Mouse (Mus musculus): ENCODE data around the gene Hsf2bp. TPM values are rescaled to one million over a fixed set of nuclear protein-coding genes. Genes with fewer than 3 reads are reported as not detected.

Hsf2bp gene
- total and polyA plus RNA-seq, 3 experiments, result 0.04 to 0.15 TPM; not detected in 1

DNA sequence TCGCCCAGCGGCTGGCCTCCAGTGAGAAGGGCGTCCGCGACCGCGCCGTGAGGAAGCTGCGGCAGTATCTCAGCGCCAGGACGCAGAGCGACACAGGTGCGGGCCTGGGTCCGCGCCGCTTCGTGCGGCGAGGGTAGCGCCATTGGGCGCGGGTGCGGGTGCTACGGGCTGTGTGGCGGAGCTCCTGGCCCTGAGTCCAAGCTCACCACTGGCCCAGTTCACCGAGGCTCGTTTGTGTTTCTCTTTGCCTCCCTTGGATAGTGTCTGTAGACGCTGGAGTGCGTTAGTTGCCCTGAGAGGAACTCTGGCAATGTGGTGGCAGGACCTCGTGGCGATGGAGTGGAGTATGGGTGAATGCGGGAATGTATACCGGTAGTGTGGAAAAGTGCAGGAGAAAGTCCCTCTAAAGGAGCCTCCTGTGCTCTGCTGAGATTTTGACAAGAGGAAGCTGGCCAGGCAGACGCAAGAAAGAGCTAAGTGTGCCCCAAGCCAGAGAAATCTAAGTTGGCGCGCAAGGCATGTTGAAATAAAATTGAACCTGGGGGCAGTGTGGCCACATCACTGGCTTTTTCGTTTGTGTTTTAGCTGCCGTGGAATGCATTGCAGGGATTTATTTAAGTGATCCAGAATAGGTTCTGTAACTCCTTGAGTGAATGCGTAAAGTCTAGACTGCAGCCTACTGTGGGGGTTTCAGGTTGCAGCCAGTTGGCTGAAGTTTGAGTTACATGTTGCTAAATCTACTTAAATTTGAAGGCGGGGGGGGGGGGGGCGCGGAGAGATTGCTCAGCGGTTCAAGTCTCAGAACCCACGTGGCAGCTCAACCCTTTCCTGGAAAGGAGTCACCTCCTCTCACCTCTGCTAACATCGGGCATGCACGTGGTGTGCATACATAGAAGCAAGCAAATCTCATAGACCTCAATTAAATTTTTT lies 625 bp upstream of the Hsf2bp start:
- Histone ChIP-seq H3K9me3 (replicated peaks; ENCODE audit: insufficient read depth, low read length) (no peaks in the 10 kb centered on the region), H3K9ac (ENCODE audit: control insufficient read depth, low read depth, low read length, poor library complexity, severe bottlenecking) (peak overlapping the region; percentile 94), H3K4me3 (ENCODE audit: control insufficient read depth in 1 of 2, insufficient read depth in 1 of 2, low read depth in 2 of 2, low read length in 2 of 2) (peak overlapping the region; percentile 83 to 93), H3K79me2 (ENCODE audit: control insufficient read depth, insufficient read depth, low read length, poor library complexity) (peaks cover 56% of the 10 kb centered on the region), H3K27me3 (ENCODE audit: control insufficient read depth in 1 of 2, insufficient read depth in 2 of 2, low read length in 2 of 2) (no peaks in the 10 kb centered on the region; a peak in 1 of 4 replicates), H3K4me1 (ENCODE audit: control insufficient read depth in 1 of 2, insufficient read depth in 2 of 2, low read length in 2 of 2) (peaks cover 2 to 26% of the 10 kb centered on the region in 2 experiments; a peak in 3 of 4 replicates), H3K36me3 (ENCODE audit: control insufficient read depth in 1 of 2, insufficient read depth in 2 of 2, low read length in 2 of 2) (peaks cover 11 to 34% of the 10 kb centered on the region in 2 experiments), H3K27ac (ENCODE audit: control insufficient read depth, low read depth, low read length) (peak overlapping the region; percentile 48)
- DNase-seq (ENCODE audit: low read depth, low spot score), result peak; percentile 55
- TF ChIP-seq MYC (IDR thresholded peaks at IDR 0.05; ENCODE audit: low read depth, low read length) (peak; percentile 88), MYB (IDR thresholded peaks at IDR 0.05; ENCODE audit: low read depth, low read length) (no peak), ETS1 (IDR thresholded peaks at IDR 0.05; ENCODE audit: low read depth, low read length) (no peak; the same call in 1 of the 2 replicates), POLR2A (IDR thresholded peaks at IDR 0.05; ENCODE audit: control insufficient read depth in 1 of 2, insufficient read depth in 1 of 2, low read depth in 1 of 2, low read length in 2 of 2, poor library complexity in 1 of 2) (peak in 1 of 2 experiments; percentile 17; a peak in 3 of 4 replicates), MAX (IDR thresholded peaks at IDR 0.05; ENCODE audit: low read length) (peak; percentile 85), USF2 (IDR thresholded peaks at IDR 0.05; ENCODE audit: borderline replicate concordance in 1 of 2, insufficient read depth in 1 of 2, low read depth in 1 of 2, low read length in 2 of 2) (no peak), GABPA (IDR thresholded peaks at IDR 0.05; ENCODE audit: low read depth, low read length) (no peak), KAT2A (conservative IDR thresholded peaks at IDR 0.05; ENCODE audit: low read depth, low read length) (no peak), MXI1 (IDR thresholded peaks at IDR 0.05; ENCODE audit: low read depth, low read length) (peak; percentile 88), NRF1 (IDR thresholded peaks at IDR 0.05; ENCODE audit: insufficient read depth, low read depth, low read length, poor library complexity, severe bottlenecking) (no peak), ELF1 (IDR thresholded peaks at IDR 0.05; ENCODE audit: low read depth, low read length) (no peak), NELFE (IDR thresholded peaks at IDR 0.05; ENCODE audit: low read depth, low read length) (peak; percentile 38; the same call in 1 of the 2 replicates), SIN3A (IDR thresholded peaks at IDR 0.05; ENCODE audit: low read length) (peak; percentile 34)

DNA sequence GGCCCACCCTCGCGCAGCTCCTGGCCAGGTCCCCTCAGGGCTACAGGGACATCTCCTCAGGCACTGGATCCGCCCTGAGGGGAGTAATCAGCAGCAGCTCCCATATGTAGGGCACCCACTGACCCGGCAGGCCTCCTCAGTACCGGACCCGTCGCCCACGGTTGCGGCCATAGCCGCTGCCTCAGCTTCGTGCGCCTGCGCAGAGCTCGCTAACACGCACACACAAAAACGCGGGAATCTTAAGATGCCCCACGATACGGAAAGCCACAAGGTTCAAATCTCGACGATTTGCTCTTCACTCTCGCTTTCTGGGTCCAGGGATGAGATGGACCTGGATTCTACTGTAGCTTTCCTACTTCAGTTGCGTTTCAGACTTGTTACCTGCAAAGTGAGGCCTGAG lies 1.8 kb downstream of the Hsf2bp start:
- Histone ChIP-seq H3K9ac (ENCODE audit: control insufficient read depth, low read depth, low read length, poor library complexity, severe bottlenecking) (no peak overlapping the region), H3K4me3 (ENCODE audit: control insufficient read depth in 1 of 2, insufficient read depth in 1 of 2, low read depth in 2 of 2, low read length in 2 of 2) (no peak overlapping the region), H3K27me3 (ENCODE audit: control insufficient read depth in 1 of 2, insufficient read depth in 2 of 2, low read length in 2 of 2) (peaks cover 0 to 4% of the 10 kb centered on the region in 2 experiments; a peak in 2 of 4 replicates), H3K9me3 (replicated peaks; ENCODE audit: insufficient read depth, low read length) (no peaks in the 10 kb centered on the region), H3K79me2 (ENCODE audit: control insufficient read depth, insufficient read depth, low read length, poor library complexity) (peaks cover 35% of the 10 kb centered on the region), H3K27ac (ENCODE audit: control insufficient read depth, low read depth, low read length) (no peak overlapping the region), H3K4me1 (ENCODE audit: control insufficient read depth in 1 of 2, insufficient read depth in 2 of 2, low read length in 2 of 2) (peaks cover 2 to 22% of the 10 kb centered on the region in 2 experiments; a peak in 3 of 4 replicates), H3K36me3 (ENCODE audit: control insufficient read depth in 1 of 2, insufficient read depth in 2 of 2, low read length in 2 of 2) (peaks cover 0 to 19% of the 10 kb centered on the region in 2 experiments; a peak in 3 of 4 replicates)
- TF ChIP-seq BHLHE40 (IDR thresholded peaks at IDR 0.05; ENCODE audit: borderline replicate concordance, low read depth, low read length) (no peak), ETS1 (IDR thresholded peaks at IDR 0.05; ENCODE audit: low read depth, low read length) (no peak), POLR2AphosphoS5 (IDR thresholded peaks at IDR 0.05; ENCODE audit: borderline replicate concordance, low read depth, low read length) (no peak), ZMIZ1 (IDR thresholded peaks at IDR 0.05; ENCODE audit: low read depth, low read length) (no peak), KAT2A (conservative IDR thresholded peaks at IDR 0.05; ENCODE audit: low read depth, low read length) (no peak), ZC3H11A (IDR thresholded peaks at IDR 0.05; ENCODE audit: low read depth, low read length) (no peak), CHD1 (IDR thresholded peaks at IDR 0.05; ENCODE audit: low read depth, low read length) (no peak), CHD2 (IDR thresholded peaks at IDR 0.05; ENCODE audit: low read length) (no peak), MYC (IDR thresholded peaks at IDR 0.05; ENCODE audit: low read depth, low read length) (no peak)
- no peak for DNase-seq (ENCODE audit: low read depth, low spot score)

All from MEL (cell line).